Mouse (Mus musculus) c-Kit-positive CD71-positive TER-119-negative erythroid progenitor cells, embryonic 14.5 days (primary cell): ENCODE data around the gene Ropn1l.

ENCODE experiments used
- DNase-seq: peaks from one replicate; pipeline ENCODE4 v3.0.0-alpha.2; 2013; ENCODE audit warnings: low read depth

The Ropn1l gene

GRCm38 (mm10) chr15:31404346-31404745 lies 49.2 kb downstream of the Ropn1l start:
- DNase-seq = no peak

GRCm38 (mm10) chr15:31402200-31402892 lies 51.2 kb downstream of the Ropn1l start:
- no peak for DNase-seq

- no peak for DNase-seq
These were observed 52.6 kb downstream of the Ropn1l start for GRCm38 (mm10) chr15:31400974-31401373.

- no peak for DNase-seq
These were observed 54.8 kb downstream of the Ropn1l start for GRCm38 (mm10) chr15:31398769-31399168.

- DNase-seq = no peak
These were observed 56.2 kb downstream of the Ropn1l start for GRCm38 (mm10) chr15:31397379-31397778.

- DNase-seq = no peak
These were observed 56.8 kb downstream of the Ropn1l start for GRCm38 (mm10) chr15:31396755-31397154.

- DNase-seq = no peak
These were observed 57.6 kb downstream of the Ropn1l start for GRCm38 (mm10) chr15:31395986-31396385.

GRCm38 (mm10) chr15:31393402-31393801 lies 60.1 kb downstream of the Ropn1l start:
- DNase-seq = no peak

GRCm38 (mm10) chr15:31392705-31393104 lies 60.8 kb downstream of the Ropn1l start:
- DNase-seq = no peak

GRCm38 (mm10) chr15:31392135-31392534 lies 61.4 kb downstream of the Ropn1l start:
- DNase-seq = no peak
